Mouse (Mus musculus) hindbrain, embryonic 11.5 days (tissue): ENCODE data around the gene Rere. TPM values are rescaled to one million over a fixed set of nuclear protein-coding genes. Genes with fewer than 3 reads are reported as not detected.

Experiments used
- ATAC-seq: fragments of 200-750 bp; cut with Nextera tagmentation; 2 replicates; pipeline ENCODE4 v1.8.0; 2017; ENCODE audit warnings: mild to moderate bottlenecking, moderate TSS enrichment, moderate library complexity; ENCODE audit not compliant: low FRiP score
- DNase-seq: peaks from one replicate; pipeline ENCODE4 v3.0.0-alpha.2; 2015; ENCODE audit warnings: low spot score
- H3K27ac ChIP-seq: fragments of 300-500 bp; sonication (generic); 2 replicates; pipeline ENCODE4 v1.5.1; 2014; ENCODE audit warnings: mild to moderate bottlenecking, low read depth, low read length
- H3K27me3 ChIP-seq: fragments of 300-500 bp; sonication (generic); 2 replicates; pipeline ENCODE4 v1.6.1; 2014; ENCODE audit warnings: mild to moderate bottlenecking, low read length, moderate library complexity, mixed read lengths; ENCODE audit not compliant: control insufficient read depth, insufficient read depth
- H3K36me3 ChIP-seq: fragments of 300-500 bp; sonication (generic); 2 replicates; pipeline ENCODE4 v1.6.1; 2014; ENCODE audit warnings: mild to moderate bottlenecking, low read length, moderate library complexity, mixed read lengths; ENCODE audit not compliant: control insufficient read depth, insufficient read depth
- H3K4me1 ChIP-seq: fragments of 300-500 bp; sonication (generic); replicated peaks from 2 replicates; pipeline ENCODE4 v1.6.1; 2014; ENCODE audit warnings: low read length, mixed read lengths; ENCODE audit not compliant: control insufficient read depth, insufficient read depth
- H3K4me2 ChIP-seq: fragments of 300-500 bp; sonication (generic); replicated peaks from 2 replicates; pipeline ENCODE4 v1.6.1; 2014; ENCODE audit warnings: mild to moderate bottlenecking, low read depth, low read length
- H3K4me3 ChIP-seq: fragments of 300-500 bp; sonication (generic); 2 replicates; pipeline ENCODE4 v1.5.1; 2014; ENCODE audit warnings: low read depth, low read length
- H3K9ac ChIP-seq: fragments of 300-500 bp; sonication (generic); 2 replicates; pipeline ENCODE4 v1.6.1; 2014; ENCODE audit warnings: low read depth, low read length
- H3K9me3 ChIP-seq: fragments of 300-500 bp; sonication (generic); 2 replicates; pipeline ENCODE4 v1.6.1; 2016; ENCODE audit warnings: low read length; ENCODE audit not compliant: control insufficient read depth
- WGBS: fragments of 180-500 bp; shearing (Covaris S2); extraction: QIAGEN DNeasy Blood & Tissue Kit; methylation state at CpG from one replicate; pipeline ENCODE4 v1.1.7; 2014; 5-methylcytosine and 5-hydroxymethylcytosine counted together
- polyA plus RNA-seq: library from polyadenylated mRNA; unstranded; fragments of >200 nt; fragmentation: Nextera tagmentation; extraction: Ambion mirVana; gene quantifications from 2 replicates; pipeline ENCODE4 v1.2.1, GENCODE M21; 2014

Rere gene
- polyA plus RNA-seq, 1 experiment from 2014 or later: 50.0 TPM

- Histone ChIP-seq H3K4me2 (no peak overlapping the region), H3K9ac (no peak overlapping the region), H3K4me3 (no peak overlapping the region), H3K9me3 (no peaks in the 10 kb centered on the region), H3K27ac (no peak overlapping the region), H3K36me3 (no peaks in the 10 kb centered on the region), H3K27me3 (no peaks in the 10 kb centered on the region), H3K4me1 (no peaks in the 10 kb centered on the region; the same call in 1 of the 2 replicates)
- 43% methylated on average over 1 of the region's 1 CpGs for WGBS
- DNase-seq (peak; percentile 76), ATAC-seq (peak; percentile 68)
Measured at GRCm38 (mm10) chr4:150625425-150625824, 344.0 kb downstream of the Rere start.

GRCm38 (mm10) chr4:150625951-150626732 is 344.7 kb downstream of the Rere start:
- no peaks in the 10 kb centered on the region; the same call in 1 of the 2 replicates for H3K4me1 ChIP-seq
- no peaks in the 10 kb centered on the region for H3K27me3 ChIP-seq
- no peak overlapping the region for H3K9ac ChIP-seq
- no peak overlapping the region for H3K4me2 ChIP-seq
- DNase-seq (peak; percentile 65), ATAC-seq (no peak)
- no peak overlapping the region for H3K4me3 ChIP-seq
- no peaks in the 10 kb centered on the region for H3K36me3 ChIP-seq
- H3K9me3 ChIP-seq: no peaks in the 10 kb centered on the region
- no peak overlapping the region for H3K27ac ChIP-seq
- WGBS: 50% methylated on average over 6 of the region's 6 CpGs

- Histone ChIP-seq H3K36me3 (no peaks in the 10 kb centered on the region), H3K27me3 (no peaks in the 10 kb centered on the region), H3K9ac (no peak overlapping the region), H3K4me1 (no peaks in the 10 kb centered on the region; the same call in 1 of the 2 replicates), H3K4me2 (no peak overlapping the region), H3K4me3 (no peak overlapping the region), H3K27ac (no peak overlapping the region), H3K9me3 (no peaks in the 10 kb centered on the region)
- DNase-seq (no peak), ATAC-seq (no peak)
- 88% methylated on average over 11 of the region's 11 CpGs for WGBS
Measured at GRCm38 (mm10) chr4:150629266-150629665, 347.8 kb downstream of the Rere start.

GRCm38 (mm10) chr4:150635568-150635967 is 354.1 kb downstream of the Rere start:
- Histone ChIP-seq H3K4me3 (no peak overlapping the region), H3K27ac (no peak overlapping the region), H3K4me2 (no peak overlapping the region), H3K27me3 (no peaks in the 10 kb centered on the region), H3K4me1 (no peaks in the 10 kb centered on the region), H3K9ac (no peak overlapping the region), H3K9me3 (no peaks in the 10 kb centered on the region), H3K36me3 (no peaks in the 10 kb centered on the region)
- ATAC-seq (no peak), DNase-seq (no peak)
- WGBS: 91% methylated on average over 10 of the region's 10 CpGs

- Histone ChIP-seq H3K4me1 (no peaks in the 10 kb centered on the region), H3K9ac (no peak overlapping the region), H3K9me3 (no peaks in the 10 kb centered on the region), H3K36me3 (no peaks in the 10 kb centered on the region), H3K4me3 (no peak overlapping the region), H3K4me2 (no peak overlapping the region), H3K27me3 (no peaks in the 10 kb centered on the region), H3K27ac (no peak overlapping the region)
- ATAC-seq: no peak
- no peak for DNase-seq
- WGBS: 81% methylated on average over 6 of the region's 6 CpGs
Measured at GRCm38 (mm10) chr4:150636635-150637034, 355.2 kb downstream of the Rere start.

- Histone ChIP-seq H3K36me3 (no peaks in the 10 kb centered on the region), H3K9ac (no peak overlapping the region), H3K4me1 (no peaks in the 10 kb centered on the region), H3K27me3 (no peaks in the 10 kb centered on the region), H3K4me2 (no peak overlapping the region), H3K9me3 (no peaks in the 10 kb centered on the region), H3K4me3 (no peak overlapping the region), H3K27ac (no peak overlapping the region)
- WGBS: 89% methylated on average over 9 of the region's 9 CpGs
- ATAC-seq: no peak
- no peak for DNase-seq
Measured at GRCm38 (mm10) chr4:150644299-150644698, 362.9 kb downstream of the Rere start.

- no peak for ATAC-seq
- Histone ChIP-seq H3K4me2 (no peak overlapping the region), H3K27ac (no peak overlapping the region), H3K4me3 (no peak overlapping the region), H3K9me3 (no peaks in the 10 kb centered on the region), H3K27me3 (peaks cover 9% of the 10 kb centered on the region; the same call in 1 of the 2 replicates), H3K4me1 (0 out of 2 replicates have a peak, but pooled peaks cover 2% of the 10 kb centered on the region), H3K9ac (no peak overlapping the region), H3K36me3 (no peaks in the 10 kb centered on the region)
- WGBS: 82% methylated on average over 5 of the region's 5 CpGs
- no peak for DNase-seq
Measured at GRCm38 (mm10) chr4:150649327-150649726, 367.9 kb downstream of the Rere start.

GRCm38 (mm10) chr4:150651390-150652277 is 370.2 kb downstream of the Rere start, which contains the start of gene Slc45a1:
Gene Slc45a1, minus strand, starts transcription at chr4:150652174.
- Histone ChIP-seq H3K27me3 (peaks cover 14% of the 10 kb centered on the region; the same call in 1 of the 2 replicates), H3K4me3 (peak within 1 kb of the TSS; percentile 47), H3K36me3 (no peaks in the 10 kb centered on the region), H3K9me3 (no peaks in the 10 kb centered on the region), H3K27ac (no peak within 1 kb of the TSS), H3K4me1 (0 out of 2 replicates have a peak, but pooled peaks cover 2% of the 10 kb centered on the region), H3K9ac (peak within 1 kb of the TSS; percentile 71), H3K4me2 (peak within 1 kb of the TSS; percentile 67)
- ATAC-seq: peak; percentile 70; the same call in 1 of the 2 replicates
- WGBS: 4% methylated on average over 40 of the region's 41 CpGs
- peak; percentile 76 for DNase-seq
